Mouse (Mus musculus) layer of hippocampus, postnatal 10 days (tissue): ENCODE results near the gene Otc. TPM values are rescaled to one million over a fixed set of nuclear protein-coding genes. Genes with fewer than 3 reads are reported as not detected.

Experiments
- total RNA-seq, 2 experiments: library from RNA; stranded (reverse); gene quantifications; 2 replicates each; pipeline ENCODE4 v1.2.3; 2021

Gene Otc
- total RNA-seq, 2 experiments from 2014 or later: not detected

Other genes starting within 250 kb of the Otc start
- 1 to 10 TPM in 1 of 2 experiments, under 1 TPM in 1; 0.73 to 1.1 TPM for gene Srpx, start 134.6 kb upstream of the Otc start, total RNA-seq
- 10 to 100 TPM; 22.1 to 23.8 TPM for gene Rpgr, start 35.4 kb upstream of the Otc start, total RNA-seq
- gene Tspan7, start 232.9 kb downstream of the Otc start, total RNA-seq: 100 to 1,000 TPM; 880 to 946 TPM